Mouse (Mus musculus) ZHBTc4 (cell line): ENCODE data around the gene 1700018G05Rik.
"Not testable (repeated sequence)": the region's sequence is repeated elsewhere in the genome, so short reads cannot be mapped to it uniquely, and the experiment has no call there.

Source experiments
- DNase-seq: peaks from one replicate; pipeline ENCODE4 v3.0.0-alpha.2; 2011; ENCODE audit warnings: low read depth, low spot score

The 1700018G05Rik gene

GRCm38 (mm10) chrX:102928072-102928471 lies at the start of gene 1700018G05Rik:
1700018G05Rik (plus strand) TSS chrX:102928372.
- not testable (repeated sequence) for DNase-seq

- DNase-seq: not testable (repeated sequence)
Measured at GRCm38 (mm10) chrX:102908587-102908986, 19.6 kb upstream of the 1700018G05Rik start, which contains the start of the genes Dmrtc1a and 1700011M02Rik. Dmrtc1a (minus strand) TSS chrX:102908687. 1700011M02Rik (plus strand) TSS chrX:102908905.

GRCm38 (mm10) chrX:102914823-102915222 lies 13.3 kb upstream of the 1700018G05Rik start:
- not testable (repeated sequence) for DNase-seq

DNA sequence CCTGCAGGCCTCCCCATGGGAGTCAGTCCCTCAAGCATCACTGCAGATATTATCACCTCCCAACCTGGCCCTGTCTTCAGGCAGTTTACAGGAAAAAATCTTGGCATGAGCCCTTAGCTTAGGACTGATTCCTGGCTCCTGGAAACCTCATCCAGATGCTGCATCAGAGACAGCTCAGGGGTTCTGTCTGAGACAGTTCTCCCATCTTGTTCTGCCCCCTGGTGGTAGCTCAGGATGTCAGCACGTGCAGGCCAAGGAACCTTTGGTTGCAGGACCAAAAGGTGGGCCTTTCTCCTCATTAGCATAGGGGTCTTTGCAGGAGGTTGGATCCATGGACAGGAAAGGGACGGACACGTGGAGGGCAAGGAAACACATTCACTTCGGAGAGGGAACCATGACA lies 1.5 kb upstream of the 1700018G05Rik start:
- DNase-seq: peak; percentile 26

DNA sequence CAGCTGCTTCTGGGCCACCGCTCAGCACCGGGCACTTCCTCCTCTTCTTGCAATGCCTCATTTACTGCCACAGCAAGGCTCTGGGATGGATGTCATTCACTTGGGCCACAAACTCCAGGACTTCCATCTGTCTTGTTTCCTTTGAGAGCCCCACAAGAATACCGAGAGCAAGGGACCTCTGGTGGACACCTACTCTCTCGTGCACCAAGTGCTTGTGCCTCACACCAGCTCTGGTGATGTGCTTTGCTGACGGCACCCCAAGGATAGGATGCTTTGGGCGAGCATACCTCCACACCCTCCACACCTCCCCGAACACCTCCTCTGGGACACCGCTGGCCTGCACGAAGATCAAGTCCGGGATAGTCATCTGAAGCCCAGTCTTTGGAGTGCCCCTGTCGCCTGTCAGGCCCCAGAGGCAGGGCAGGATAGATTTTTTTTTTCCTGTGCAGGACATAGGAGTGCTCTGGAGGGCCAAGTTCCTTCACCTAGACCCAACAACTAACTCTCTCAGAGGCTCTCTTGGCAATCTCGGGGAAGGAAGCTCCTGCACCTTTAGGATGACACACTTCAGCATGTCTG lies 4.9 kb downstream of the 1700018G05Rik start:
- DNase-seq: no peak

DNA sequence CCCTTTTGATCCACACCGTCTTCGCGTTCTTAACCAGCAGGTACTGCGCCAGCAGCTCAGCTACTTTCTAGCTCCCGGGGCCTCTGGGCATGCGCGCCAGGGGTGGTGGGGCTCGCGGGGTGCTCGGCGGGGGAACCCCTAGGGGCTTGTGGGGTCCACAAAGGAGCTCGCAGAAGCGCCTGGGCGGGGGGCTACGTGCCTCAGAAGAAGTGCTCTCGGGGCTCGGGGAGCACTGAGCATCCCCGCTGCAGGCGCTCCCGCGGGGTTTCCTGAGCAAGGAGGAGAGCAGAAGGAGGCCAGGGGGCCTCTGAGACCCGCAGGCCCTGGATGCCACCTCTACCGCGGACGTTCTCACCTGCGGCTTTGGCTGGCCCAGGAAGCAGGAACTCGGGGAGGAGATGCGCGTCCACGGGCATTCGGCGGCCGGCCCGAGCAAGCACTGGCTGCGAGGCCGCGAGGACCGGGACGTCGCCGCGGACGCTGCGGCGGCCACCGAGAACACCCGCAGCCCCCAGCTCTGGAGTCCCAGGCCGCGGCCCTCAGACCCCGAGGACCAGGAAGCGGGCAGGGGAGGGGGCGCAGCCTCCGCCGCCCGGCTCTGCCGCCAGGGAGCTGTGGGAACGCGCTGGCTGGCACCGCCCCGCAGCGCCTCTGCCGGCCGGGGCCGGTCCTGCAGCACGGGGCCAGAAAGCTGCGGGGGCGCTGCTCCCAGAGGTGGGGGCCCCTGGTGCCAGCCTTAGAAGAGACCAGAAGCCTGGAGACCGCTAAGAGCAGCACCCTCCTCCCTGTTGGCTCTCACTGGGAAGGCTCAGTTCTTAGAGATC lies 5.6 kb downstream of the 1700018G05Rik start:
- DNase-seq: peak; percentile 57

DNA sequence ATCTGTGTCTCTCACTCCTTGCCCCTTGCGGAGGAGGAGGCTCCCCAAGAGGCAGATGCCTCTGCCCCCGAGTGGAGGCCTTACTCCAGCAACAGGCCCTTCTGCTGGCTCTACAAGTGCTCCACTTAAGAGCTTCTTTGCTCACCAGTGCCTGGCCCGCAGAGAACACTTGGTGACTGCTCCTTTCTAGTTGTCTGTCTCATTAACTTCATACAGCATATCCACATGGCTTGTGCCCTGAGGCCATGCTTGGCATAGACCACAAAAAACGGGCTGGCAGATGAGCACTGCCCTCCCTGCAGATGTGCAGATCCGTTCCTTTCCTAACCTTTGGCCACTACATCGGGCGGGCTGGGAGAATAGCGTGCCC lies 6.2 kb downstream of the 1700018G05Rik start:
- no peak for DNase-seq

GRCm38 (mm10) chrX:102936743-102937142 lies 8.6 kb downstream of the 1700018G05Rik start:
- no peak for DNase-seq

GRCm38 (mm10) chrX:102950136-102950535 lies 22.0 kb downstream of the 1700018G05Rik start:
- DNase-seq: not testable (repeated sequence)

GRCm38 (mm10) chrX:102958917-102959316 lies 30.7 kb downstream of the 1700018G05Rik start:
- peak; percentile 39 for DNase-seq

DNA sequence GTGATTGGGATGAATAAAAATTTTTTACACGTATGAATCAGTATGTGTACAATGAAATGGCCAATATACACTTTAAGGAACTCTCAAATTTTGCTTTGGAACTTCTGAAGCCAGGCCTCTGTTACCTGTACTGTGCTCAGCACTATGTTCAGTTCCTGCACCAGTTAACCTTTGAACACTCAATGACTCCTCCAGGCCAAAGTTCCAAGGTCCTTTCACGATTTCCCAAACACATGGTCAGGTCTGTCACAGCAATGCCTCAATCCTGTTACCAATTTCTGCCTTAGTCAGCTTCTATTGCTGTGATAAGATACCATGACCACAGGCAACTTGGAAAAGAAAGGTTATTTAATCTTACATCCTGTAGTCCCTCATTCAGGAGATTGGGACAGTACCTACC lies 32.4 kb downstream of the 1700018G05Rik start:
- DNase-seq: no peak
